Mouse (Mus musculus): ENCODE results near the gene Snrpe.

The Snrpe gene

DNA sequence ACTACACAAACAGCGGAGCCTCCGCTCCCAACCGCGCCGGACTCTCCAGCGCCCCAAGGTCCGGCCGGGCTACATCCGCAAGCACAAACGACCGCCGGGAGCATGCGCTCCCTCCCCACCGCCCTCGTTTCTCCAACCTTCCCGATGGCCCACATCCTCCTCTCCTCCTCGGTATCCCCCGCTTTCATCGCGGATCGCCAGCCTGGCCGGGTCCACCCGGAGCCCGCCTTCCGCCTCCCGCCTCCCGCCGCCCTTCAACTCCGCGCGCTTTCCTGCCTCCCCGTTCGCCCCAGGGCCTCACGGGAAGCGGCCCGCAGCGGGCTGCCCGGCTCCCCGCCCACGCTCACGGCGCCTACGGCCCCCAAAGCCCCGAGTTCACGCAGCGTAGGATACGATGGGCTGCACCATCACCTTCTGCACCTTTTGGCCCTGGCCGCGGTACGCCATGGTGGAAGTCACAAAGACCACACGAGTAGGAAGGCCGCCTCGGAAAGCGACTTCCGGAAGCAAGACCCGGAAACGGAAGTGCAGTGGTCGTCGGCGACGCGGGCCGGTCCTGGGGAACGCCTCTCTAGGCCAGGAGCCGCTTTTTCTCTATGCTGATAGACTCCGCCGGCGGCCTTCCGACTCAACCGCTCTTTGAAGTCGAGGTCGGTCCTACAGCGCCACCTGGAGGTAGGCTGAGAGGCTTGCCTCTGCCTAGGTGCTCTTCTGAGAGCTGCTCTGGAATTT is at the start of gene Snrpe:
Gene Snrpe (minus strand): TSS at position 521 of the 732 bp plus-strand sequence.
- peak; percentile 95 to 97 for DNase-seq

DNA sequence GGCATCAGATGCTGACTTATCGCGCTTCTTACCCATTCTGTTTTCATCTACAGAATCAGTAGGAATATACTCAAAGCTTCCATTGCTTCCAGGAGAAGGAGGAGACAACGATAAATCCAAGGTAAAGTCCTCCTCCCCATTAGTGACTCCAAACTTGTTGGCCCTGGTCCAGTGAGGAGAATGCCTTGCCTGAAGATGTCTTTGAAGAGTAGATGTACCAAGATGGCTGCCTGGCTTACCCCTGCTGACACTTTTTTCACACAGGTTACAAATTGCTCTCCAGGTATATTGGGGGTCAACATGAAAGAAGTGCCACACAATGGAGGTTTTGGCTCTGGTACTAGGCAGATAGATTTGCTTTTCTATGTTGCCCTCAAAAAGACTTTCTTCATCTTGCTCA is 48.8 kb upstream of the Snrpe start:
- no peak for DNase-seq

DNA sequence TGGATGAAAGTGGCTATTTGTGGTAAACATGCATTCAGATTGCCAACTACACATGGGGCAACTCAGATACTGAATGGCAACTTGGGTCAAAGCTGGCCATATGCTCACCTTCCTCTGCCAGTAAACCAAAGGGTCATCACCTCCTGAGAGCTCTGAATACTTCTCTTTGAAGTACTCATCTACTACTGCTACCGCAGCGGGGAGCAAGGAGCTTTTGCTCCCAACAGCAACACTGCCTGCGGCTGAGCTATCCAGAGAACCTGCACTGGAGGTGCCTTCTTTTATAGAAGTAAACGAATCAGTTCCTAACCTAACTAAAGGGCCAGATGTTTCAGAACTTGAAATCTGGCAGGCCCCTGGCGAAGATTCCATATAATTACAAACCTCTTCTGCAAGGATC is 46.7 kb upstream of the Snrpe start:
- no peak for DNase-seq

DNA sequence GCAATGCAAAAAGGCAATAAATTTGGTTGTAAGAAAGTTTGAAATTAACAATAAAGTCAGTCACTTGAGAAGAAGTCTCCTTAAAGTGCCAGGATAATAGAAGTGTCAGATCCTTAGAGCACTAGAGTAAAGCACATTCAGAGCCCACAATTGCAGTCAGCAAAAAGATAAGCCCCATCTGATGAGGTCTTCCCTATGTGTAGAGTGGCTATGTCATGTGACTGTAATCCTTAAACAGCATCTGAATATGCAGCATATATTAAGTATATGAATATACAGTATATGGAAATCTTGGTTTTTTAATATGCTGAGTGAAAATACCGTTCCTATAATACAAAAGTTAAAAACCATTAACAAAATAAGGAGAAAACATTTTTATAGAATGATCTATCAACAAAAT is 42.9 kb upstream of the Snrpe start:
- DNase-seq: no peak

DNA sequence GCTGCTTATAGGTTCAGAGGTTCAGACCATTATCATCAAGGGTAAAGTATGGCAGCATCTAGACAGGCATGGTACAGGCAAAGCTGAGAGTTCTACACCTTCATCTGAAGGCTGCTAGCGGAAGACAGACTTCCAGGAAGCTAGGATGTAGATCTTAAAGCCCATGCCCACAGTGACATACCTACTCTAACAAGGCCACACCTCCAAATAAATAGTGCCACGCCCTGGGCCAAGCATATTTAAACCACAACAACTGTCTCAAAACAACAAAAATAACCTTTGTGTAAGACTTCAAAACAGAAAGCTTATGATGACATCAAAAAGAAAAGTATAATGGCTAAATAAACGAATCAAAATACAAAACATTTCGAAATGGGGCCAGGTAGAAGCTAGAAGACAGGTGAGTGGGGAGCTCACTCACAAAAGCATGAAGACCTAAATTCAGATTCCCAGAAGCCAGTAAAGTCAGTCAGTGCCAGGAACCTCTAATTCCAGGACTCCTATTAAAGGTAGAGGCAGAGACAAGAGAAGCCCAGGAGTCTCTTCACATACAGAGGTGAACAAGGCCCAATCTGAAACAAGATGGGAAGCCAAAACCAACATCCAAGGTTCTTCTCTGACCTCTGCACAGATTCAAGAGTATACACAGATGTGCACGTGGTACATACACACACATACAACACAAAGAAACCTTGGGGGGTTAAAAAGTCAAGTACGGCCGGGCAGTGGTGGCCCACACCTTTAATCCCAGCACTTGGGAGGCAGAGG is 40.4 kb upstream of the Snrpe start:
- no peak for DNase-seq

DNA sequence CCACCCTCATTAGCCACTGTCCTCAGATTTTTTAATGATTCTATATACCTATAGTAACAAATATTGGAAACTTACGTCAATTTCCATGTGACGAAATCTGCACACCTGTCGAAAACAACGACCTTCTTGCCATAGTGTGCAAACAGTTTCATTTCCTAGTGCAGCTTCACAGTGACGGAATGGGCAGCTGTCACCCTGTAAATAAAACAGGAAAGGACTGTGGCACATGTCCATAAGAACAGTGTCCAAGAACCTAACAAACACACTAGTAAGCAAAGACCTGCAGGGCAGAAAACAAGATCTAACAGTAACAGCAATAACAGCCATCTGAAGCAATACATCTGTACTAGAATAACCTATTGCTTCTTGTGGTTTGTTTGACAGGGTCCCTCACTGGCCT is 35.6 kb upstream of the Snrpe start:
- no peak for DNase-seq

DNA sequence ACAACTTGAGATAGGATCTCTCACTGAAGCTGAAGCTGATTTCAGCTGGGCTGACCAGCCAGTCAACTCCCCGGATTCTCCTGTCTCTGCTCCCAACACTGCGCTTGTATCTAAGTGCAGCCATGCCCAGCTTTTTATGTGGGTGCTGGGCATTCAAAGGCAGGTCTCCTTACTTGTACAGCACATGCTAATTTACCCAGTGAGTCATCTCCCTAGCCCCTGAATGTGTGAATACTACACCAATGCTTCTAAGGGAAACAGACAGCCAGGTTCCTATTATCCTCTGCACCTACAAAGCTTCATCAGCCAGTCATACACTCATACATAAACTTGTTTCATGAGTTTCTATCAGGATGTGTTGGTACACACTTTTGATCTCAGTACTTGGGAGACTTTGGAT is 31.1 kb upstream of the Snrpe start:
- DNase-seq: no peak

DNA sequence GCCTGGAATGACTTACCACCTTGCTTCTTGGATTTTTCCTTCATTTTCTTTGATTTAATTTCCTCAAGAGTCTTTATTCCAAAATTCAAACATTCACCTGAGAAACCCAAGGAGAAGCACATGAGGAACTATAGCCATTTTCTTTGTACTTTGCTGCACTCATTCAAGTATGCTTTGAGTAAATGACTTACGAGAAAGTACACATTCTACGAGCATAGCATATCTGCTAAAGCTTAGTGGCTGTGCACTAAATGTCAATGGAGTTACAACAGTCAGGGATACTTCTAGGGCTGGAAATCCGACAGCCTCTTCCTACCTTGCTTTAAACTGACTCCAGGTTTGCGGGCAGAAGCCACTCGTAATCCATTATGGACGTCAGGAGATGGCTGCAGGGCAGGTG is 28.4 kb upstream of the Snrpe start:
- no peak for DNase-seq

DNA sequence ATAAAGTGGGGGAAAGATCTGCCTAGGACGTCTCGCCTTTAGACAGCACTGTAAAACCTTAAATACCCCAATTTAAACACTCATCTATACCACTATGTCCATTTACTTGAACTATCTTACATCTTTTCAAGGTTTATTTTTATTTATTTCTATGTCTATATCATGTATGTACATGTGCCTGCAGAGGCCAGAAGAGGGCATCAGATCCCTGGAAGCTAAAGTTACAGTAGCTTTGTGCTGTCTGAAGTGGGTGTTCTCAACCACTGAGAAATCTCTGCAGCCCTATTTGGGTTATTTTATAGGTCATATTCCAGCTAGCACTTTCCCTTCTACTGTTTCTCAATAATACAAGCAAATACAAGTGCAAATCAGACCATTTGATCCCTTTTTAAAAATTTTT is 22.1 kb upstream of the Snrpe start:
- DNase-seq: no peak

DNA sequence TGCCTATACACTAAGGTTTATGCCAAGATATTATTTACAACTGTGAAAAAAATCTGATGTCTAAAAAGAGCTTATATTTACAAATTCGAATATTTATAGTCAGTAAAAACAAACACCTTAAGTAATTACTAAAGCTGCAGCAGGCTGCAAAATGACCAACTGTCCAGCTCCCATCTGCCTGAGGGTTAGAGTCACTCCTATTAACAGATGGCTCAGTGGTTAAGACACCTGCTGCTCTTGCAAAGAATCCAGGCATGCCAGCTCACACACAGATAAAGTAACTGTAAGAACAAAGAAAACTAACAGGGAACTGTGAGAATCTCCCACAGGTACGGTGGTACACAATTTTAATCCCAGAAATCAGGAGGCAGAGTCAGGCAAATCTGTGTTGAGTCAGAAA is 15.0 kb upstream of the Snrpe start:
- no peak for DNase-seq

DNA sequence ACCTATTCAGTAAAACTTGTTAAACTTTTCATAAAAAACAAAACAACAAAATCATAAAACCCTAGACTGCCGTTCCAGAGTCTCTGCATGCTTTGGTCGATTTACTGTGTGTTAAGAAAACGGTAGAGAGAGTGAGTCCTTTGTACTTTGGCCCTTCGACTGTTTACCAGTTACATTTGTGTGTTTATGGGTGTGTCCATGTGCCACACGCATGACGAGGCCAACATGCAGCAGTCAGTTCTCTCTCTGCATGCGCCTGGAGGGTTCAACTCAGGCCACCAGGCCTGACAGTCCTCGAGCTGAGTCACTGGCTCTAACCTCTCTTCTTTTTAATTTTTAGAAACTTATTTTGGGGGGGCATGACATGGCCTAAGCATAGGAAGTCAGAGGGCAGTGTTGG is 8.2 kb upstream of the Snrpe start:
- DNase-seq: no peak

DNA sequence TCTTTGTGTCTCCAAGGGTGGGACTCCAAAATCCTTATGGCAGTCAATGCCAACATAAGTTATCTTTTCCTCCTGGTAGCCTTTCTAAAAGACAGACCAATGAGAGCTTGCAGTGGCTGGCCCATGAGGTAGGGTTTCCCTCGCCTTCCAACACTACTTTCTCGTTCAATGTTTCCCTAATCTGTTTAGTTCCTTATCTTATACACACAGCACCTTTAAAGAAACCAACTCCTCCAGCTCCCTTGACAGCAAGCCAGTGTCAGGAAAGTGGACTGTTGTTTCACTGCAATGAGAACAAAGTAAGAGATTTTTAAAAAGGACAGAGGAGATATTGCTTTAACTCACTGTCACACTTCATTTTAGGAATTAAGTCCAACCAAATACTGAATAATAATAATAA is 7.8 kb upstream of the Snrpe start:
- DNase-seq: no peak

DNA sequence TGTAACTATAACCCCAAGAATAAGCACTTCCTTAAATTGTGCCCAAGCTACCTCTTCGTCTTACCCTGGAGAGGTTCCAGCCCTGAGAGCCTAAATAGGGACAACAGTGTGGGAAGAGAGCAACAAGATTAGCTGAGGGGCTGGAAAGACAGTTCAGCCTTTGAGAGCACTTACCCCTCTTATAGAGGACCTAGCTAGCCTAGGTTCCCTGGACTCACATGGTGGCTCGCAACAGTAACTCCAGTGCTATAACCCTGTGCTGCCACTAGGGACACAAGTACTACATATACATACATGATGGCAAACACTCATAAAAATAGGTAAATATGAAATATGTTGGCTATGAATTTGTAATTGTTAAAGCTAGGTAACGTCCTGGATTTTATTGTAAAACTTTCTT is 3.7 kb upstream of the Snrpe start:
- no peak for DNase-seq

DNA sequence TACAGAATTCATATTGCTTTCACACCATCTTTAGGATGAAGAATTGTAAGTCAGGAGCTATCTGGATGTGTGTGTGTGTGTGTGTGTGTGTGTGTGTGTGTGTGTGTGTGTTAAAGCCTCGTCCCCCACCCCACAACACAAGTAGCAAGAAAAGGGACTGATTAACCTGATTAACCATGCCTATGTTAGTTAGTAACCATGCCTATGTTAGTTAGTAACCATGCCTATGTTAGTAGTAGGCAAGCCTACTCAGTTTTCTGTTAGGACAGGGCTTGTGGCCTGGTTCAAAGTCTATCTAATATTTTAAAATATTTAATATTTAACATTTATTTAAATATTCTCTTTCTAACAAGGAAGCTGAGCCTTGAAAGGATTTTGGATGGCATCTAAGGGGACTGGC is 1.3 kb upstream of the Snrpe start:
- no peak for DNase-seq

DNA sequence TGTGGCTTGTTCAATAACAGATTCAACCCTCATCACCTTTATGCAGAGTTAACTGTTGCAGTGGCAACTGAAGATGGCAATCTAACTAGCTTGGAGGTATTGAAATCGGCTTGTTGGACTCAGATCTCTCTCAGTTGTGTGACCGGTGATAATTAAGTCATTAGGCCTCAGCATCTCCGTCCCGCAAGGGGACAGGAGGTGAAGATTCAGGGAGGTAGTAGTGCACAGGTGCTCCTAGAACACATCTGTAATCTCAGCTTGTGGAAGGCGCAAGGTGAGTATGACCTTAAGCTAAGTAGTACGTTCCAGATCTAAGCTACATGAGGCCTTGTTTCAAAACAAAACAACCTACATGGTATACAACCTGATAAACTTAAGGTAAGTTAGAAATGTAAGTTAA is 510 bp upstream of the Snrpe start:
- no peak for DNase-seq

DNA sequence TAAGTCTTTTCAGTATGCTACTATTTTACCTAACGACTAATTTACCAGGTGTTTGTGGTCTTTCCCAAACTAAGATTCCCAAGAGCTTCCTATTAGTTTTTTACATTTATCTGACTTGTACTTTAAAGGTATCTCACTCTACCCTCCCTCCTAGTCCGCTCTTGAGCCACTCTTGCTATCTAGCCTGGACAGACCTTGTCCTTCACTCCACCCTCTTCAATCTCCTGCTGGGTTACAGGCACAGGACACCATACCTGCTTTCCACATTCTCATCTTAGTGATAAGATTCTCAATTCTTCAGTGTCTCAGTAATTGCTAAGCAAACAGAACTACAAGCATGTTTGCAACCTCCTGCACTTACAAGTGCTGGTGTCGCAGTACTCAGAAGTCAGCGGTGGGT is 6.9 kb downstream of the Snrpe start:
- DNase-seq: no peak

DNA sequence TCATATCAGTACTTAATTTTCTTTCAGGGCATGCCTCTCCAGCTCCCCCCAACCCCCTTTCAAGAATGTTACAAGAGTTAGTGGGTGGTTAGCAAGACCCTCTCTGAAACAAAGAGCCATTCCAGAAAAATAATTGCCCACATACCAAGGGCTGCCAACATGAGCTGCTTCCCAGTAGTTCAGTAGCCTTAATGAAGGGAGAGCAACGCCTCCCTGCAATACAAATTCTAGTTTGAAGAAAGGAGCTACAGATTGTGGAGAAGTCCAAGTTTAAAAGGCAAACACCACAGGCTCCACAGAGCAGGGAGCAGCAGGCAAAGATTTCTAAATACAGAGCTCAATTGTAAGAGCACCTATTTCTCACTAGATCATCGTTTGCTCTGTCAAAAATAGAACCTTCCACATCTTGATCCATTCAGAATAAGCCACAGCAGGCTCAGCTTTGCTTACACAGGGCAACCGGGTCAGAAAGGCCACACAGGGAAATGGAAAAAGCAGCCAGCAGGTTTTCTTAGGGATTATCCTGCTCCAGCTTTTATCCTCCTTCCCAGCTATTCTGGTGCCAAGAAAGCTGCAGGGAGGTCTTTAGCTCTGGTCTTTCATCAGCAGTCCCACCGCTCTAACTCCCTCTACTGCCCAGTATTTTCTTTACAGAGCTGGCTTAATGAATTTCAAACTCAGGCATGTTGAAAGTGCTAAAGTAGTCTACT is 13.6 kb downstream of the Snrpe start:
- DNase-seq: no peak

DNA sequence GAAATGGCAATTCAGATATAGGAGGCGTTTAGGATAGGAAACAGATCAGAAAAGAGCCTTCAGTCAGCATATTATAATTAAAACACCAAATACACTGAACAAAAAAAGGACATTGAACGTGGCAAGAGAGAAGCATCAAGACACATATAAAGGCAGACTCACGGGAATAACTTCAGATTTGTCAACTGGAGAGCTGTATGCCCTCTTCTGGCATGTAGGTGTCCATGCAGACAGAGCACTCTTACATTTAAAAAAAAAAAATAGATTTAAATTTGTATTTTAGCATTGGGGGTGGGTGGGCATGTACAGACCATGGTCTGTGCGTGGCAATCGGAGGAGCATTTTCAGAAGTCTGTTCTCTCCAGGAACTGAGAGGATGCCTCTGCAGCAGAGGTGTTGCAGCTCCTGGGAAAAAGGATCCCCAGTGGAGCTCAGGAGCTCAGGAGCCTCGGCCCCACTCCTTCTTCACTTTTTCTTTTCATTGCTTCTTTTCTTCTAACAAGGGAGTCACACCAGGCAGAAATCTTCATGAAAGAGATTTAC is 24.0 kb downstream of the Snrpe start:
- no peak for DNase-seq

DNA sequence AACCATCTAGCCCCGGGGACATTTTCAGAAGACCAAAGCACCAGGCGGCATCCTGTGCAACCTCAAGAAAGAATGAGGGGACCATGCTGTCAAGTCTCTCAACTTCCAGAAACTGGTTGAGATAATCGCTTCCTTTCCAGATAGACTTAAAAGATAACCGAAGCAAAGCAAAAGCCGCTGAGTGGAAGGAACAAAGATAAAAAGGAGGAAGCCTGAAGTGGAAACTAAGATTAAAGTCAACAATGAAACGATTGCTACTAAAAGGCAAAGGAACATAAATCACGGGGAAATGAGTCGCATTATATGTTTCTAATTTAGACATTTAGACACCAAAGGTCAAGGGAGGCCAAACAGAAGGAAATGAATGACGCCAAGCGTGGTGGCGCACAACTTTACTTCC is 38.8 kb downstream of the Snrpe start:
- no peak for DNase-seq

Measured in thymus, postnatal 36 days (tissue).